Mouse (Mus musculus) forelimb bud, embryonic 11.5 days (tissue): Measurements from ENCODE around the gene Pnma5.
"Not testable (repeated sequence)": the region's sequence is repeated elsewhere in the genome, so short reads cannot be mapped to it uniquely, and the experiment has no call there.

Source experiments
- DNase-seq: peaks from one replicate; pipeline ENCODE4 v3.0.0-alpha.2; 2012; ENCODE audit warnings: low read depth, low spot score

Pnma5 gene

DNA sequence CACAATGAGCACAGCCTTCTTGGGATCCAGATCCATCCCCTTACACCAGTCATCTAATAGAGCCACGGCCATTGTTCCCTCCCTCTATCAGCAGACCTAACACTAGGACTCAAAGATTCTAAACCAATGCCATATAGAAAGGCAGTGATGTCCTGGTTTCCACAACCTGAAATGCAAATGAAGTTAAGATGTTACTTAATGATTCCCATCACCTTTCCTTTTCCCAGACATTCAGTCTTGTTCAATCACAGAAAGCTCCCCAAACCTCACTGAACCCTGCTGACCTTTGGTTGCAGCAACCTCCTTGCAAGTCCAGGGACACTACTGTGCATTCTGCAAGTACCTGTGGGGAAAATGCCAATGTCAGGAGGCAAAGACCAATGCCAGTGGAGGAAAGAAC lies at the start of gene Pnma5:
Gene Pnma5 (minus strand): TSS at position 101 of the 400 bp plus-strand sequence.
- DNase-seq = no peak

- not testable (repeated sequence) for DNase-seq
These were observed 45.6 kb upstream of the Pnma5 start, which contains the start of gene Xlr4a for GRCm38 (mm10) chrX:73082267-73083055. Gene Xlr4a, minus strand, starts transcription at chrX:73082478.

- DNase-seq = not testable (repeated sequence)
These were observed 29.9 kb upstream of the Pnma5 start for GRCm38 (mm10) chrX:73066765-73067312.

- DNase-seq = no peak
These were observed 27.5 kb upstream of the Pnma5 start, which contains the start of gene Pnma3 for GRCm38 (mm10) chrX:73064415-73064793. Gene Pnma3, plus strand, starts transcription at chrX:73064787.

- DNase-seq = peak; percentile 9
These were observed 26.9 kb upstream of the Pnma5 start for GRCm38 (mm10) chrX:73063512-73064414.

- DNase-seq = no peak
These were observed 25.4 kb upstream of the Pnma5 start for GRCm38 (mm10) chrX:73062323-73062722.

DNA sequence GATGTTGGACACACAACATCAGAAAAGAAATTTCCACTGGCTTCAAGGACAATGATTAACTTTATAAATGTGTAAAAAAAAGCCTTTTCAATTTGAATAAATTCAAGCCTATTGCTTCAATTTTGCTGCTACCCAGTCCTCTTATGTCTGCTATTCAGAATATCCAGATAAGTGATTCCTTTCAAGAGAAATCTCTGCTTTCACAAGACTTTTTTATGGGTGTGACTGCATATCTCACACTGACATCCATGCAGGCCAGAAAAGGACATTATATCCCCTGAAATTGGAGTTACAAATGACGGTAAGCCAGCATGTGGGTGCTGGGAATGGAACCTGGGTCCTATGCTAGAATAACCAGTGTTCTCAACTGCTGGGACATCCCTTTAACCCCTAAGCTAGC lies 24.6 kb upstream of the Pnma5 start:
- no peak for DNase-seq

GRCm38 (mm10) chrX:73053860-73054563 lies 17.1 kb upstream of the Pnma5 start:
- peak; percentile 90 for DNase-seq

GRCm38 (mm10) chrX:73039666-73040065 lies 2.8 kb upstream of the Pnma5 start:
- no peak for DNase-seq

DNA sequence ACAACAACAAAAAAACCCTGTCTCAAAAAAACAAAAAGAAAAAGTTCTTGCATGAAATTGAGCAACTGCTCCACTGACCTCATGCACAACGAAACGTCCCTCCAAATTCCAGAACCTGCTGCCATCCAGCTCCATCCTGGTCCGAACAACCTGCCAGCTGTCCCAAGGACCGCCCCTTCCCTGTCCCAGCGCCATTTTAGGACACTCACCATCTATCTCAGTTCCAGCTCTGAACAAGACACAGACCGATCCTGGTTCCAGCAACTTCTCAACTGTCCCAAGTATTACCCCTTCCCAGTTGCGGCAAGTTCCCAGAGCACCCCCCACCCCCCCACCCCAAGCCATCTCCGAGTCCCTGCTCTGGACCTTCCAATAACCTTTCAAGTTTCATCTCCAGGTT lies 1.9 kb upstream of the Pnma5 start:
- DNase-seq = no peak

DNA sequence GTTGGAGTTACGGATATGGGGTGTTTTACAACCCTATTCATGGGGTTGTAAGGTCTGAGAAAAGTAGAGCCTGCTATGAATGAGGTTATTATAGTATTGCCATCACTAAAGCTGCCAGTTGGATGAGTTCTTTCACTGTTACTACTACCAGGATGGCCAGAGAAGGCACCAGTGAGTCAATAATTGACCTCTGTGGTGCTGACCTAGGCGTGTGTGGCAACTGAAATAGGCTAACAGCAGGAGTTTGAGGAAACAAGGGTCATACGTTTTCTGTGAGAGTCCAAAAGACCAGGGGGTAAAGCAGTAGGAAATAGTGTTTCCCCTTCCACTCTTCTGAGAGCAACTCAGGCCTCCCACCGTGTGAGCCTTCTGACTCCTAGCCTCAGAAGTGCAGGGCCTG lies 24.1 kb downstream of the Pnma5 start:
- DNase-seq = no peak

- peak; percentile 94 for DNase-seq
These were observed 29.1 kb downstream of the Pnma5 start for GRCm38 (mm10) chrX:73007597-73008479.

GRCm38 (mm10) chrX:73005678-73006077 lies 31.2 kb downstream of the Pnma5 start:
- DNase-seq = no peak

DNA sequence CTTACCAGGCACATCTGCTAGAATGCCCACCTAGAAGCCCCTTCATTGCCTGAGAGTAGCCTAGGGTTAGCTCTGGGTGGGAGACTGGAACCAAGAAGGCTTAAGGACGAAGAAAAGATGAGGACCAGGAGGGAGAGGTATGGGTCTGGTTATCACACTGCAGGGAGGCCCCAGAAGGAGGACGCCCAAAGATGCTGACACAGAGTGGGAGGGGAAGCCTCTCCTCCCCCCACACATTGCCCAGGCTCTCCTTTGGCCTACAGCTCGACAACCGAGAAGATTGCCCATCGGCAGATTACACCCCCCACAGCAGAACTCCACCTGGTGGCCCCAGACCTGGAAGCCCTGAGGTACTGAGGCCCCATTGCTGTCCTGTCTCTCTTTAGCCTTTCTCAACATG lies 33.8 kb downstream of the Pnma5 start:
- DNase-seq = no peak

- DNase-seq = no peak
These were observed 41.4 kb downstream of the Pnma5 start for GRCm38 (mm10) chrX:72995542-72995941.

- DNase-seq = no peak
These were observed 44.5 kb downstream of the Pnma5 start for GRCm38 (mm10) chrX:72992291-72992919.

DNA sequence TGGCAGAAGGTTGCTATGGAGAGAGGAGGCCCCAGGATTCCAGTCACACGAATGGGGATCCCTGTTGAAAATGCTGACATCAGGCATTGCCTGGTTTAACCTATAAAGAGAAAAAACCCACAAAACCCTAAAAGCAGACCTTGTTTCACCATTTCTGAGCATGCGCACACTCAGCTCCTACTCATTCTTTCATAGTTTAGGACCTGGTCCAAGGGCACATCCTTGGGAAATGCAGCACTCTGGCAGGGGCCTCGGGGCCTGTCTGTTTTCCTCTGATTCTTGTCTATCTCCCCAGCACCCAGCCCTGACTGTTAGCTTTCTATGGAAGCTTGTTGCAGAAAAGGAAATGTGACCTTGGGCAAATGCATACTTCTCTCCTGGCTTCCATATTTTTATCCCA lies 46.3 kb downstream of the Pnma5 start:
- DNase-seq = no peak

DNA sequence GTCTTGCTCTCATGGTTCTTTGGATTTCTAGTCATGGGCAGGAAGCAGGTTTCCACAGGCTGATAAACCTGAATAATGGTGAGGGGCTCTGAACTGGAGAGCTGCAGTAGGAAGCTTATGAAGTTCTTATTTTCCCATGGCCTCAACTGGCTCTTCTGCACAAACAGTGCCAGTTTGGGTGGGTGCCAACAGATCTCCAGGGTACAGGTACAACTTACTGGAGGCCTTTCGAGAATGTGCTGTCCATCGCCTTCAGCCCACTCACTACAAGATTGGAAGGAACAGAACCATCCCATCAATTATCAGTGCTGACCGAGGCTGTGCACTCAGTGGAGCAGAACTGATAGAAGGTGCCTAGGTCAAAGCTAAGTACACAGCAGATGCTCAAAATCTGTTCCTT lies 48.5 kb downstream of the Pnma5 start:
- no peak for DNase-seq

DNA sequence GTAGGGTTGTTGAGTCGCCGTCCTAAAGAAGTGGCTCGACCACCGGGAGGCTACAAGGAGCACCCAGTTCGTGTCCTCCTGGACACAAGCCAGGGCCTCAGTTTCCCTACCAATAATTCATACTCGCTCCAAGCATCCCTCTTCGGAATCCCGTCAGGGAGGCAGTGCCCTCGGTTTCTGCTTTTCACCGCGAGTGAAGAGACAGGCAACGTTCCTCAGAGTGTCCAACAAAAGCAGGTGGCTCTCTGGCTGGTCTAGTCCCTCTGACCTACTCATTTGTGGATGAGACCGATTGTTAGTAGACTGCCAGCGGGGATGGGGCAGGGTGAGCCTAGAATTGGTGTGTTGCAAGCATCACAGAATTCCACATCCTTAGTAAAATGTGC lies 49.4 kb downstream of the Pnma5 start:
- DNase-seq = no peak
